Mouse (Mus musculus): ENCODE data around the gene Capza2. TPM values are rescaled to one million over a fixed set of nuclear protein-coding genes. Genes with fewer than 3 reads are reported as not detected.
"Not testable (repeated sequence)": the region's sequence is repeated elsewhere in the genome, so short reads cannot be mapped to it uniquely, and the experiment has no call there.

The Capza2 gene
- polyA plus RNA-seq, 1 experiment, result 17.6 TPM

GRCm38 (mm10) chr6:17694550-17694951 is 58.5 kb downstream of the Capza2 start:
- TF ChIP-seq POLR2A (IDR thresholded peaks at IDR 0.05; ENCODE audit: borderline replicate concordance, extremely low read depth, low read depth, low read length) (peak; percentile 53; the same call in 1 of the 2 replicates), CTCF (IDR thresholded peaks at IDR 0.05; ENCODE audit: insufficient read depth, low read length) (no peak)
- DNase-seq, result peak; percentile 78
- under 1% methylated on average over 46 of the region's 46 CpGs for whole genome bisulfite sequencing
- H3K4me3 ChIP-seq (replicated peaks; ENCODE audit: extremely low read depth, low read depth, low read length), result peak overlapping the region; percentile 97
- peaks cover 3% of the 10 kb centered on the region for H3K4me1 ChIP-seq (ENCODE audit: control insufficient read depth, insufficient read depth, low read length)

- peak; percentile 63 for TF ChIP-seq CTCF (IDR thresholded peaks at IDR 0.05; ENCODE audit: insufficient read depth, low read length)
- TF ChIP-seq POLR2A (IDR thresholded peaks at IDR 0.05; ENCODE audit: borderline replicate concordance, extremely low read depth, low read depth, low read length), result no peak
- DNase-seq, result peak; percentile 36
- WGBS, result 56% methylated on average over 5 of the region's 5 CpGs
- H3K4me1 ChIP-seq (ENCODE audit: control insufficient read depth, insufficient read depth, low read length), result peaks cover 3% of the 10 kb centered on the region
- no peak overlapping the region for H3K4me3 ChIP-seq (replicated peaks; ENCODE audit: extremely low read depth, low read depth, low read length)
Observed at GRCm38 (mm10) chr6:17696321-17696734, 60.3 kb downstream of the Capza2 start.

GRCm38 (mm10) chr6:17700936-17701612 is 65.0 kb downstream of the Capza2 start:
- DNase-seq, result no peak
- Histone ChIP-seq H3K4me1 (ENCODE audit: control insufficient read depth, insufficient read depth, low read length) (no peaks in the 10 kb centered on the region), H3K4me3 (replicated peaks; ENCODE audit: extremely low read depth, low read depth, low read length) (no peak overlapping the region)
- WGBS, result 68% methylated on average over 7 of the region's 7 CpGs
- no peak for TF ChIP-seq CTCF (IDR thresholded peaks at IDR 0.05; ENCODE audit: insufficient read depth, low read length)
- no peak for TF ChIP-seq POLR2A (IDR thresholded peaks at IDR 0.05; ENCODE audit: borderline replicate concordance, extremely low read depth, low read depth, low read length)

GRCm38 (mm10) chr6:17704038-17704437 is 68.0 kb downstream of the Capza2 start:
- not testable (repeated sequence) for H3K4me3 ChIP-seq (replicated peaks; ENCODE audit: extremely low read depth, low read depth, low read length); H3K4me1 ChIP-seq (ENCODE audit: control insufficient read depth, insufficient read depth, low read length); DNase-seq
- WGBS, result 54% methylated on average over 1 of the region's 1 CpGs

- 79% methylated on average over 3 of the region's 3 CpGs for WGBS
- TF ChIP-seq CTCF (IDR thresholded peaks at IDR 0.05; ENCODE audit: insufficient read depth, low read length), result no peak
- no peak for TF ChIP-seq POLR2A (IDR thresholded peaks at IDR 0.05; ENCODE audit: borderline replicate concordance, extremely low read depth, low read depth, low read length)
- Histone ChIP-seq H3K4me3 (replicated peaks; ENCODE audit: extremely low read depth, low read depth, low read length) (no peak overlapping the region), H3K4me1 (ENCODE audit: control insufficient read depth, insufficient read depth, low read length) (no peaks in the 10 kb centered on the region)
- no peak for DNase-seq
Observed at GRCm38 (mm10) chr6:17705973-17706372, 69.9 kb downstream of the Capza2 start.

Other genes starting within 250 kb of the Capza2 start
- 12.6 and 15.5 TPM in 2 replicates for gene Met, start 172.4 kb upstream of the Capza2 start, polyA plus RNA-seq (2012; rRNA removed)
- 6.3 and 9.9 TPM in 2 replicates for gene St7, start 56.7 kb downstream of the Capza2 start, polyA plus RNA-seq (2012; rRNA removed)